Mouse (Mus musculus) intestine, embryonic 16.5 days (tissue): Measurements from ENCODE around the gene Selenon. TPM values are rescaled to one million over a fixed set of nuclear protein-coding genes. Genes with fewer than 3 reads are reported as not detected.
A peak's percentile ranks its signal among the peaks of the same experiment; 100 is the strongest.

Source experiments
- ATAC-seq: fragments of 200-750 bp; cut with Nextera tagmentation; 2 replicates; pipeline ENCODE4 v1.8.0; 2017; ENCODE audit warnings: moderate TSS enrichment, moderate library complexity
- H3K27ac ChIP-seq: fragments of 300-500 bp; sonication (generic); 2 replicates; pipeline ENCODE4 v1.5.1; 2014; ENCODE audit warnings: mild to moderate bottlenecking, low read length
- H3K27me3 ChIP-seq: fragments of 300-500 bp; sonication (generic); replicated peaks from 2 replicates; pipeline ENCODE4 v1.6.1; 2014; ENCODE audit warnings: low read length, control low read depth, mixed read lengths; ENCODE audit not compliant: control insufficient read depth, insufficient read depth
- H3K36me3 ChIP-seq: fragments of 300-500 bp; sonication (generic); 2 replicates; pipeline ENCODE4 v1.6.1; 2014; ENCODE audit warnings: low read length, control low read depth; ENCODE audit not compliant: control insufficient read depth, insufficient read depth
- H3K4me1 ChIP-seq: fragments of 300-500 bp; sonication (generic); 2 replicates; pipeline ENCODE4 v1.6.1; 2014; ENCODE audit warnings: low read length, control low read depth, mixed read lengths; ENCODE audit not compliant: control insufficient read depth, insufficient read depth
- H3K4me2 ChIP-seq: fragments of 300-500 bp; sonication (generic); 2 replicates; pipeline ENCODE4 v1.6.1; 2014; ENCODE audit warnings: low read depth, low read length, control low read depth
- H3K4me3 ChIP-seq: fragments of 300-500 bp; sonication (generic); 2 replicates; pipeline ENCODE4 v1.5.1; 2014; ENCODE audit warnings: mild to moderate bottlenecking, low read length
- H3K9ac ChIP-seq: fragments of 300-500 bp; sonication (generic); 2 replicates; pipeline ENCODE4 v1.6.1; 2014; ENCODE audit warnings: low read depth, low read length
- H3K9me3 ChIP-seq: fragments of 300-500 bp; sonication (generic); 2 replicates; pipeline ENCODE4 v1.6.1; 2016; ENCODE audit warnings: low read length, control low read depth; ENCODE audit not compliant: control insufficient read depth
- WGBS: fragments of 180-500 bp; shearing (Covaris S2); extraction: QIAGEN DNeasy Blood & Tissue Kit; methylation state at CpG from one replicate; pipeline ENCODE4 v1.1.7; 2014; 5-methylcytosine and 5-hydroxymethylcytosine counted together
- polyA plus RNA-seq: library from polyadenylated mRNA; unstranded; fragments of >200 nt; fragmentation: Nextera tagmentation; extraction: Ambion mirVana; gene quantifications from 2 replicates; pipeline ENCODE4 v1.2.1, GENCODE M21; 2015

Gene Selenon
- polyA plus RNA-seq, 1 experiment from 2014 or later, result 5.5 TPM

DNA sequence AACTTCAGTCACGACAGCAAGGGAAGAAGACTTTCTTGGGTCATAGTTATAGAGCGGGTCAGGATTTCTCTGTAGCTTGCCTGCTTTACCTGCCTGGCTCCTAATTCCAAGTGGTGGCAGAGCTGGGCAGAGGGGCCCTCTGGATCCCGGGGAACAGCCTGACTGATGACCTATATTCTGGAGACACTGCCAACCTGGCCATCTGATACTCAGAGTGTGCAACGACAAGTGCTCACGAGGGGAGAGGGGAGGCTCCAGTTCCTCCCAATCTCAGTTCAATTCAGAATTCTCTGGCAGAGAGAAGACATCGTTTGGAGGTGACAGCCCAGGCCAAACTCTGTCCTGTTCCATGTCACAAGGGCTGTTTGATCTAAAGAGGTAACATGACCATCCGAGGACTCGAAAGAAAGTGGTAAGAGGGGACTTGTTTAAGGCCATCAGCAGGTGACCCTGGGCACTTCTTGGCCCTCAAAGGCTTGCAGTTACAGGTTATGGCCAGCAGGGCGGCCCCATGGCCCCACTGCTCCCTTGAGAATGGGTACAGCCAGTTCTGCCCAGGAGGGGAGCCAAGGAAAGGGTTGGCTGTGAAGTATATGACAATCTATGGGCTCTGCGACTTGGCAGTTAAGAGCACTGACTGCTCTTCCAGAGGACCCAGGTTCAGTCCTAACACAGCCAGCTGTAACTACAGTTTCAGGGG lies 38.4 kb upstream of the Selenon start:
- no peak for ATAC-seq
- WGBS, result 86% methylated on average over 10 of the region's 10 CpGs
- Histone ChIP-seq H3K27ac (no peak overlapping the region), H3K4me1 (peaks cover 10% of the 10 kb centered on the region), H3K9ac (no peak overlapping the region), H3K36me3 (no peaks in the 10 kb centered on the region), H3K9me3 (no peaks in the 10 kb centered on the region), H3K4me3 (no peak overlapping the region), H3K4me2 (no peak overlapping the region), H3K27me3 (no peaks in the 10 kb centered on the region)

DNA sequence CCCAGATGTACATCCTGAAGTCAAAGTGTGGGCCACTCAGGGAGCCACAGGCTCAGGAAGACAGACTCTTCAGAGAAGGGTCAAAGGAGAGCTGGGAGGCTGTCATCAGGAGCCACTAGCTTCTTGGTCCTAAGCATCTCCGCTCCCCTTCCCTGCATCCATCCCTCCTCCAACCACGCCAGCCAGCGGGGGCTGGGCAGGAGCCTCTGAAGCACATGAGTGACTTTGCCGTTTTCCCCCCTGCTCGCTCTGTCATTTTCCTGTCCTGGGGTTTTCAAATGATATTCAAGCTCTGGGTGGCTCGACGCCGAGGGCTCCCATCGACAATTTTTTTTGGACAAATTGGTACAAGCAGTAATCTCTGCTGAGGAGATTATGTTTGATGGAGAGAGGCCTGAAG lies 37.8 kb upstream of the Selenon start:
- Histone ChIP-seq H3K9me3 (no peaks in the 10 kb centered on the region), H3K9ac (no peak overlapping the region), H3K4me2 (no peak overlapping the region), H3K4me3 (no peak overlapping the region), H3K27me3 (no peaks in the 10 kb centered on the region), H3K36me3 (no peaks in the 10 kb centered on the region), H3K4me1 (peaks cover 10% of the 10 kb centered on the region), H3K27ac (no peak overlapping the region)
- 82% methylated on average over 9 of the region's 9 CpGs for WGBS
- ATAC-seq, result no peak

DNA sequence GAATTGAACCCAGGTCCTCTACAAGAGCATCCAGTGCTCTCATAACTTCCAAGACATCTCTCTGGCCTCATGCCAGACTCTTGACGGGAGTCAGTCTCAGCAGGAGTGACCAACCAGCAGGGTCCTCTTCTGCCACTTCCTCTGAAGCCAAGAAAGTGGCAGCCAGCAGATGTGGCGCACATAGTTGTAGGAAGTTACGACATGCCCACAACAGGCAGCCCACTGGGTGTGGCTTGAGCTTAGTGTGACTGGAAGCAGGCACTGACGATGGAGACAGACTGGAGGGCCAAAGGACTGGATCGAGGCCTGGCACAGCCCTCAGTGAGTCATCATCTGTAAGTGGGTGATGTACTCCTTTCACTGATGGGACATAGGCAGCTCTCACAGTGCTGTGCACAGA lies 37.0 kb upstream of the Selenon start:
- Histone ChIP-seq H3K27ac (no peak overlapping the region), H3K9ac (no peak overlapping the region), H3K4me2 (no peak overlapping the region), H3K4me3 (no peak overlapping the region), H3K9me3 (no peaks in the 10 kb centered on the region), H3K4me1 (peaks cover 10% of the 10 kb centered on the region), H3K27me3 (no peaks in the 10 kb centered on the region), H3K36me3 (no peaks in the 10 kb centered on the region)
- ATAC-seq, result no peak
- 79% methylated on average over 5 of the region's 5 CpGs for WGBS

DNA sequence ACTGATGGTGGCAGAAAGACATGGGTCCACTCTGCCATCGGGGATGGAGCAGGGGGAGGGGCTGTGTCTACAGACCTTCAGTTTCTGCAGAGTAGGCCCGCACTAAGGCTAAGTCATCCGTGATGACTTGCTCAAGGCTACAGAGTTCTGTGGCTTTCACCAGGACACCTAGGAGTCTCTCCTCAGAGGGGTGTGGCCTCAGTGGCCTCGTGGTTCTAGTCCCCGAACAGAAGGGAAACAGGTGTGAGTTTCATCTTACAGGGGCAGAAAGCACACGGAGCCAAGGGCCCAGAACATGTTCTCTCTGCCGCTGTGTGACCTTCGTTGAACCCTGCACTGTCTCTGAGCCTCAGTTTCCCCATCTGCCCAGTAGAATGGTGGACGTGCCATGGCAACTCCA lies 36.3 kb upstream of the Selenon start:
- Histone ChIP-seq H3K4me1 (peaks cover 10% of the 10 kb centered on the region), H3K27ac (no peak overlapping the region), H3K4me3 (no peak overlapping the region), H3K9me3 (no peaks in the 10 kb centered on the region), H3K36me3 (no peaks in the 10 kb centered on the region), H3K27me3 (no peaks in the 10 kb centered on the region), H3K4me2 (no peak overlapping the region), H3K9ac (no peak overlapping the region)
- 91% methylated on average over 9 of the region's 9 CpGs for WGBS
- no peak for ATAC-seq

DNA sequence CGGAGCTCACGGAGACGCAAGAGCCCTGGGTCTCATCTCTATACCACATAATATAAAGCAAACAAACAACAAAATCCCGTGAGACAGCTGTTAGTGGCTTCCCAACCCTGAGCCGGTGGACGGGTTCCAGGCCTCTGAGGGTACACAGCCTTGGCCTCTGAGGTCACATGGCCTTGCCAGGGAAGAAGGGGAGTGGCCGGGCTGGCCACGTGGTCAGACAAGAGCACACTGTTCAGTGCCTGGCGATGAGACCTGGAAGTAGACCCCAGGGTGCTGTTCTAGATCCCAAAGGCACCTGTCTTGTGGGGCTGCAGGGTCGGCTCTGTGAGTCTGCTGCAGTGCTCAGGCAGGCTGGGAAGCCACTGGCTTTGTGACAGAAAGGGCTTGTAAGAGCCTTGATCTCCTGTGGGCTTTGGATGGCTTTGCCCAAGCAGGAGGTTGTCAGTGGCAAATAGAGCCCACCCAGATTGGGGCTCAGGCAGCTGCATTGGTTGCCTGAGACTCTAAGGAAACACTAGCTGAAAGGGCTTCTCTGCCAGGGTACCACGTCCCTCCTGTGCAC lies 35.8 kb upstream of the Selenon start:
- WGBS, result 43% methylated on average over 11 of the region's 11 CpGs
- Histone ChIP-seq H3K9ac (no peak overlapping the region), H3K4me3 (no peak overlapping the region), H3K4me1 (peaks cover 10% of the 10 kb centered on the region), H3K9me3 (no peaks in the 10 kb centered on the region), H3K36me3 (no peaks in the 10 kb centered on the region), H3K27me3 (no peaks in the 10 kb centered on the region), H3K27ac (no peak overlapping the region), H3K4me2 (no peak overlapping the region)
- ATAC-seq, result 0 out of 2 replicates have a peak, but pooled peaks have one; percentile 23

DNA sequence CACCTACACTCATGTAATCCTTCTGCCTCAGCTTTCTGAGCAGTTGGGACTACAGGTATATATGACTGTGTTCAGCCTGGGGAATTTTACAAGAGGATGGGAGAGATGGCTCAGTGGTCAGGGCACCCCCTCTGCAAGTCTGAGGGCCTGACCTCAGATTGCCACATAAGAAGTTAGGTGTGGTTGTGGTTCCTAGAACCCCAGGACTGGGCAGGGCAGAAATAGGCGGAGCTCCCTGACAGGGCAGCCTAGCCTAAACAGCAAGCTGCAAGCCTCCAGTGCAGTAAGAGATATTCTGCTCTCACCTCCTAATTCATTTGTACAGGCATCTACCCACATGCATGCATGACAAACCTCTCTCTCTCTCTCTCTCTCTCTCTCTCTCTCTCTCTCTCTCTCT lies 34.7 kb upstream of the Selenon start:
- Histone ChIP-seq H3K4me3 (no peak overlapping the region), H3K9me3 (no peaks in the 10 kb centered on the region), H3K27me3 (no peaks in the 10 kb centered on the region), H3K9ac (no peak overlapping the region), H3K36me3 (no peaks in the 10 kb centered on the region), H3K4me2 (no peak overlapping the region), H3K27ac (no peak overlapping the region), H3K4me1 (peaks cover 8% of the 10 kb centered on the region)
- 67% methylated on average over 1 of the region's 1 CpGs for WGBS
- no peak for ATAC-seq

DNA sequence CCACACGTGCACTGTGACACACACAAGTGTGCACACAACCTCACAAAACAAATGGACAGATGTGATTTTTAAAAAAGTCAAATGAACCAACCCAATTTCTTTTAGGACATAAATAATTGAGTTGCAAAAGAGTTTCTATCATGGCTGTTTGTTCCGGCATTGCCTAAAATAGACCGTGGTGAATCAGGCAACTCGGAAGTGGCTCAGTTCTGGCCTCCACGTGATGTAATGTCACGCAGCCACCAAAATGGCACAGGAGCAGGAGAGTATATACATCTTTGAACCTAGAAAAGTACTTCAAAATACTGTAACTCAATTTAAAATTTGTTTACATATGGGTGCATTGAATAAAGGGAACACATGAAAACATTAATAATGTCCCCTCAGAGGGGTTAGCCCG lies 34.2 kb upstream of the Selenon start:
- no peak overlapping the region for H3K27ac ChIP-seq
- no peak overlapping the region for H3K4me3 ChIP-seq
- peaks cover 3% of the 10 kb centered on the region; the same call in 1 of the 2 replicates for H3K4me1 ChIP-seq
- 86% methylated on average over 7 of the region's 7 CpGs for WGBS
- no peak overlapping the region for H3K9ac ChIP-seq
- no peak overlapping the region for H3K4me2 ChIP-seq
- no peaks in the 10 kb centered on the region for H3K36me3 ChIP-seq
- H3K9me3 ChIP-seq, result no peaks in the 10 kb centered on the region
- no peak for ATAC-seq
- no peaks in the 10 kb centered on the region for H3K27me3 ChIP-seq

DNA sequence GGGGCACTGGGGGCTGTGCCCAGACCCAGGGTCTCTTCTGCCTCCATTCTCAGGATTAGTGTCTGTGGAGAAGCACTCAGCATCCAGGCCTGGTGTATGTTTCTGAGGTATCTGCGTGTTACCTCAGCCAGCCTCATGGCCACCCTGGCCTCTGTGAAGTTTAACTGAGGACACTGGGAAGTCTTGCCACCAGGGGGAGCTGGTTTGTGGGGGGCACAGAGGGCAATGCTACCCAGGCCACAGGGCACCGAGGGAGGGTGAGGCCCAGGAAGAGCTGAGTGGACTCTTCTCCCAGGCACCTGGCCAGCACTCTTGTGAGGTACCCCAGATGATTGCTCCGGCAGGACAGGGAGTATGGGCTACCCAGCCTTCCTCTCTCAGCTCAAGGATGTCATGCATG lies 31.5 kb upstream of the Selenon start:
- Histone ChIP-seq H3K27ac (no peak overlapping the region), H3K36me3 (no peaks in the 10 kb centered on the region), H3K4me3 (no peak overlapping the region), H3K9ac (no peak overlapping the region), H3K27me3 (no peaks in the 10 kb centered on the region), H3K4me1 (peaks cover 12% of the 10 kb centered on the region), H3K9me3 (no peaks in the 10 kb centered on the region), H3K4me2 (no peak overlapping the region)
- ATAC-seq, result no peak
- 73% methylated on average over 3 of the region's 3 CpGs for WGBS

DNA sequence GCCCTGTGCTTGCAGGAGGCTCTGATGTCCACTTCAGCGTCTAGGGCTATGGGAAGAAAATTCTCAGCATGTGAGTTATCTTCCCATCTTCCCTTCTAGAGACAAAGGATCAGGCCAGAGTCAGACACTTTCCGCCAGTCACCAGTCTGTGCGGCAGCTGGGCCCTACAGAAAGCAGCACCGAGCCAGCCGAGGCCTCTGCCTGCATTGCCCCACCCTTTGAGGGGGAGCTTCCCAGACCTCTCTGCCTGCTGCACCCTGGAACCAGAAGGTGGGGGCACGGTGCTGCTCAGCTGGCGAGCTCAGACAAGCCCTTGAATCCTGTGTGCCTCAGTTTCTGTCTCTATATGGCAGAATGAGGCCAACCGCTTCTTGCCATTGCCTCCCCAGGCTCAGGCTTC lies 29.4 kb upstream of the Selenon start:
- no peak overlapping the region for H3K27ac ChIP-seq
- no peaks in the 10 kb centered on the region for H3K36me3 ChIP-seq
- H3K27me3 ChIP-seq, result no peaks in the 10 kb centered on the region
- H3K4me2 ChIP-seq, result no peak overlapping the region
- peaks cover 9% of the 10 kb centered on the region for H3K4me1 ChIP-seq
- no peak overlapping the region for H3K4me3 ChIP-seq
- H3K9me3 ChIP-seq, result no peaks in the 10 kb centered on the region
- no peak for ATAC-seq
- WGBS, result 63% methylated on average over 8 of the region's 8 CpGs
- H3K9ac ChIP-seq, result no peak overlapping the region
